Mouse (Mus musculus): Measurements from ENCODE around the gene Pdxk. TPM values are rescaled to one million over a fixed set of nuclear protein-coding genes. Genes with fewer than 3 reads are reported as not detected.

Pdxk gene
- polyA plus RNA-seq, 2 experiments = 8.9 to 9.8 TPM

GRCm38 (mm10) chr10:78481928-78482499 lies 17.2 kb upstream of the Pdxk start:
- peak overlapping the region; percentile 52 for H3K4me3 ChIP-seq (replicated peaks; ENCODE audit: low read length)
- H3K27me3 ChIP-seq (ENCODE audit: control insufficient read depth, insufficient read depth, low read length) = peaks cover 6% of the 10 kb centered on the region; the same call in 1 of the 2 replicates
- H3K36me3 ChIP-seq (ENCODE audit: control insufficient read depth, insufficient read depth, low read length) = no peaks in the 10 kb centered on the region
- peak; percentile 93 for ATAC-seq (ENCODE audit: low FRiP score, low read depth)
- DNase-seq (ENCODE audit: low spot score) = peak; percentile 76
- H3K27ac ChIP-seq (replicated peaks; ENCODE audit: low read depth, low read length) = no peak overlapping the region
- H3K4me2 ChIP-seq (replicated peaks; ENCODE audit: low read depth, low read length, severe bottlenecking) = peak overlapping the region; percentile 83
- peak overlapping the region; percentile 58 for H3K9ac ChIP-seq (ENCODE audit: low read depth, low read length, severe bottlenecking)
- H3K9me3 ChIP-seq (ENCODE audit: control insufficient read depth, low read length) = no peaks in the 10 kb centered on the region
- H3K4me1 ChIP-seq (ENCODE audit: control insufficient read depth, insufficient read depth, low read length) = 0 out of 2 replicates have a peak, but pooled peaks cover 4% of the 10 kb centered on the region
- WGBS = 4% methylated on average over 35 of the region's 35 CpGs
- TF ChIP-seq POLR2A (IDR thresholded peaks at IDR 0.05; ENCODE audit: borderline replicate concordance, extremely low read depth, insufficient read depth, insufficient read length) = no peak

DNA sequence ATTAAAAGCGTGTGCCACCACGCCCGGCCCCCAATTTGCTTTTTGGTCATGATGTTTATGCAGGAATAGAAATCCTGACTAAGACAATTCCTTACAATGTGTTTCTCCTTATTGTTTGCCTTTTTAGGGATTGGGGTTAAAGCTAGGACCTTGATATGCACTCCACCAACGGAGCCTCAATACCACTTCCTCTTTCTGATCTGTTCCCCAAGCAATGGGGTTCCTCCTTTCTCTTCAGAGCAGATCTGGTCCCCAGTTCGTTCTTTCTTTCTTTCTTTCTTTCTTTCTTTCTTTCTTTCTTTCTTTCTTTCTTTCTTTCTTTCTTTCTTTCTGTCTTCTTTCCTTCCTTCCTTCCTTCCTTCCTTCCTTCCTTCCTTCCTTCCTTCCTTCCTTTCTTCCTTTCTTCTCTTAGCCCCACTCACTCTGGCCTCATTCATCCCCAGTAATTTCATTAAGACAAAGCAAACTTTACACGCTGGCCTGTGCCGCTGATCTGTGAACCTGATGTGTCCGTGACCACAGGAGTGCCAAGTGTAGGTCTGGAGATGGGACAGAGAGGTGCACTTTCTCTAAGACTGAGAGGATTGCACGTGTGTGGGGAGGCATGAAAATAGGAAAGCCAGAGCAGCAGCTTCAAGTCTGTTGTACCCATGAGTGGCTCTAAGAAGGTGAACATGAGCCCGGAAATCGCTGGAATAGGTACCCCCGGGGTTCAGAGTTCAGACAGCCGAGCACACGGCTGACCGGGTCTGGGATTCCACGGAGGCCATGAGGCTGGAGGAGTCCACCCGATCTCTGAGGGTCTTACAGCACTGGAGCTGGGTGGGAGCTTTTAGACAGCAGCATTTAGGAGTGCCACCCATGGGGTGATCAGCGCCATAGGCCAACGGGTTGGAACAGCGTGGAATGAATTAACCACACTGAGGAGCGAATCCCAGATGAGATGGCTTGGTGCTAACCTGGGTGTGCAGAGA lies 16.5 kb upstream of the Pdxk start:
- Histone ChIP-seq H3K9ac (ENCODE audit: low read depth, low read length, severe bottlenecking) (peak overlapping the region; percentile 58), H3K36me3 (ENCODE audit: control insufficient read depth, insufficient read depth, low read length) (no peaks in the 10 kb centered on the region), H3K4me2 (replicated peaks; ENCODE audit: low read depth, low read length, severe bottlenecking) (peak overlapping the region; percentile 83), H3K9me3 (ENCODE audit: control insufficient read depth, low read length) (no peaks in the 10 kb centered on the region), H3K27ac (replicated peaks; ENCODE audit: low read depth, low read length) (no peak overlapping the region), H3K4me3 (replicated peaks; ENCODE audit: low read length) (peak overlapping the region; percentile 52), H3K4me1 (ENCODE audit: control insufficient read depth, insufficient read depth, low read length) (0 out of 2 replicates have a peak, but pooled peaks cover 4% of the 10 kb centered on the region), H3K27me3 (ENCODE audit: control insufficient read depth, insufficient read depth, low read length) (peaks cover 6% of the 10 kb centered on the region; the same call in 1 of the 2 replicates)
- ATAC-seq (ENCODE audit: low FRiP score, low read depth) (no peak; the same call in 1 of the 2 replicates), DNase-seq (ENCODE audit: low spot score) (no peak)
- WGBS = 36% methylated on average over 21 of the region's 21 CpGs
- no peak for TF ChIP-seq POLR2A (IDR thresholded peaks at IDR 0.05; ENCODE audit: borderline replicate concordance, extremely low read depth, insufficient read depth, insufficient read length)

GRCm38 (mm10) chr10:78476821-78477220 lies 12.0 kb upstream of the Pdxk start:
- Histone ChIP-seq H3K4me3 (replicated peaks; ENCODE audit: low read length) (no peak overlapping the region), H3K9ac (ENCODE audit: low read depth, low read length, severe bottlenecking) (no peak overlapping the region), H3K36me3 (ENCODE audit: control insufficient read depth, insufficient read depth, low read length) (no peaks in the 10 kb centered on the region), H3K27ac (replicated peaks; ENCODE audit: low read depth, low read length) (no peak overlapping the region), H3K4me1 (ENCODE audit: control insufficient read depth, insufficient read depth, low read length) (0 out of 2 replicates have a peak, but pooled peaks cover 4% of the 10 kb centered on the region), H3K27me3 (ENCODE audit: control insufficient read depth, insufficient read depth, low read length) (no peaks in the 10 kb centered on the region), H3K9me3 (ENCODE audit: control insufficient read depth, low read length) (no peaks in the 10 kb centered on the region), H3K4me2 (replicated peaks; ENCODE audit: low read depth, low read length, severe bottlenecking) (no peak overlapping the region)
- 72% methylated on average over 4 of the region's 4 CpGs for WGBS
- TF ChIP-seq POLR2A (IDR thresholded peaks at IDR 0.05; ENCODE audit: borderline replicate concordance, extremely low read depth, insufficient read depth, insufficient read length) = no peak
- ATAC-seq (ENCODE audit: low FRiP score, low read depth) (no peak), DNase-seq (ENCODE audit: low spot score) (no peak)

DNA sequence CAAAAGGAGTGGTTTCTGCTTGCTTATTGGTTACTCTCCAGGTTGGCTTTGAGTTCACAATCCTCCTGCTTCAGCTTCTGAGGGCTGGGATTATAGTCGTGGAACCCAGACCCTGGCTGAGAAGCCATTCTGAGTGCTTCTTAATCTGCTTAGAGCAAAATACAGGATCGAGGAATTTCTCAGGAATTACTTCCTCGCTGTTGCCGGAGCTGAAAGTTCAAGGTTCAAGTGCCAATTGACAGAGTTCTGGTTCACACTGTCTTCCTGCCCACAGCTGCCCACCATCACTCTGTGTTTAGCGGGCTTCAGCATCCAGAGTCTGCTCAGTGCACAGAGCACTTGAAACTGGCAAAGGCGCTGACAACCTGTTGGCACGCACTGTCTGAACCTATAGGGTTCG lies 10.0 kb upstream of the Pdxk start:
- no peaks in the 10 kb centered on the region for H3K9me3 ChIP-seq (ENCODE audit: control insufficient read depth, low read length)

GRCm38 (mm10) chr10:78473434-78473833 lies 8.7 kb upstream of the Pdxk start:
- ATAC-seq (ENCODE audit: low FRiP score, low read depth) (no peak), DNase-seq (ENCODE audit: low spot score) (no peak)
- H3K4me1 ChIP-seq (ENCODE audit: control insufficient read depth, insufficient read depth, low read length) = no peaks in the 10 kb centered on the region
- no peak overlapping the region for H3K4me3 ChIP-seq (replicated peaks; ENCODE audit: low read length)
- H3K27me3 ChIP-seq (ENCODE audit: control insufficient read depth, insufficient read depth, low read length) = no peaks in the 10 kb centered on the region
- H3K36me3 ChIP-seq (ENCODE audit: control insufficient read depth, insufficient read depth, low read length) = no peaks in the 10 kb centered on the region
- no peaks in the 10 kb centered on the region for H3K9me3 ChIP-seq (ENCODE audit: control insufficient read depth, low read length)
- H3K9ac ChIP-seq (ENCODE audit: low read depth, low read length, severe bottlenecking) = no peak overlapping the region
- no peak for TF ChIP-seq POLR2A (IDR thresholded peaks at IDR 0.05; ENCODE audit: borderline replicate concordance, extremely low read depth, insufficient read depth, insufficient read length)
- no peak overlapping the region for H3K27ac ChIP-seq (replicated peaks; ENCODE audit: low read depth, low read length)
- 66% methylated on average over 5 of the region's 5 CpGs for WGBS
- no peak overlapping the region for H3K4me2 ChIP-seq (replicated peaks; ENCODE audit: low read depth, low read length, severe bottlenecking)

More for the DNA sequence above, 10.0 kb upstream of the Pdxk start:
- DNase-seq (ENCODE audit: low spot score) (no peak), ATAC-seq (ENCODE audit: low FRiP score, low read depth) (no peak)
- no peaks in the 10 kb centered on the region for H3K27me3 ChIP-seq (ENCODE audit: control insufficient read depth, insufficient read depth, low read length)
- no peak overlapping the region for H3K9ac ChIP-seq (ENCODE audit: low read depth, low read length, severe bottlenecking)
- WGBS = 74% methylated on average over 8 of the region's 8 CpGs
- no peak overlapping the region for H3K4me3 ChIP-seq (replicated peaks; ENCODE audit: low read length)
- H3K27ac ChIP-seq (replicated peaks; ENCODE audit: low read depth, low read length) = no peak overlapping the region
- H3K4me2 ChIP-seq (replicated peaks; ENCODE audit: low read depth, low read length, severe bottlenecking) = no peak overlapping the region
- TF ChIP-seq POLR2A (IDR thresholded peaks at IDR 0.05; ENCODE audit: borderline replicate concordance, extremely low read depth, insufficient read depth, insufficient read length) = no peak
- H3K4me1 ChIP-seq (ENCODE audit: control insufficient read depth, insufficient read depth, low read length) = no peaks in the 10 kb centered on the region
- H3K36me3 ChIP-seq (ENCODE audit: control insufficient read depth, insufficient read depth, low read length) = no peaks in the 10 kb centered on the region
